Mouse (Mus musculus): Measurements from ENCODE around the gene Csnk1e. TPM values are rescaled to one million over a fixed set of nuclear protein-coding genes. Genes with fewer than 3 reads are reported as not detected.
"Not testable (repeated sequence)": the region's sequence is repeated elsewhere in the genome, so short reads cannot be mapped to it uniquely, and the experiment has no call there.

Gene Csnk1e
- polyA plus RNA-seq, 1 experiment from 2014 or later: 193 TPM

DNA sequence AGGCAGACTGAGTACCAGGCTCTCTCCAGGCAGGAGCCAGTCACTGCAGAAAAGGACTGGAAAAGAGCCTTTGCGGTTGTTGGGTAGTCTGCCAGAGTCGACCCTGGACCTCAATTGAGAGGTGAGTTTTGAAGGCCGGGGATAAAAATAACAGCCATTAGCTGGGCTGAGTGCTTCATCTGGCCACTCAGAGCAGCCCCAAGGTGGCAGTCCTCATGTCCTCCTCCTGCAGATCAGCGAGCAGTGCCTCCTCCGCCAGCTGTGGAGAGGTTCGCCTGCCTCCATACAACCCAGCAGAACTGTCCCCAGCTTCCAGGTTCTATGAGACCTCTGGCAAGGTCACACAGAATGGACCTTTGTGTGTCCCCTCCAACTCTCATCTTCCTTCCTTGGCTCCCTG lies 21.9 kb upstream of the Csnk1e start:
- WGBS: 67% methylated on average over 6 of the region's 6 CpGs
- Histone ChIP-seq H3K9ac (ENCODE audit: low read depth, low read length) (no peak overlapping the region), H3K4me1 (replicated peaks; ENCODE audit: control insufficient read depth, insufficient read depth, low read length) (no peaks in the 10 kb centered on the region), H3K9me3 (ENCODE audit: control insufficient read depth, low read length) (no peaks in the 10 kb centered on the region), H3K27me3 (ENCODE audit: control insufficient read depth, insufficient read depth, low read length) (0 out of 2 replicates have a peak, but pooled peaks cover 2% of the 10 kb centered on the region), H3K36me3 (ENCODE audit: control insufficient read depth, insufficient read depth, low read length) (no peaks in the 10 kb centered on the region), H3K4me2 (replicated peaks; ENCODE audit: low read depth, low read length) (no peak overlapping the region), H3K4me3 (ENCODE audit: low read depth, low read length) (no peak overlapping the region), H3K27ac (ENCODE audit: low read depth, low read length) (no peak overlapping the region)
- DNase-seq (ENCODE audit: low spot score) (no peak), ATAC-seq (ENCODE audit: low FRiP score) (no peak)

DNA sequence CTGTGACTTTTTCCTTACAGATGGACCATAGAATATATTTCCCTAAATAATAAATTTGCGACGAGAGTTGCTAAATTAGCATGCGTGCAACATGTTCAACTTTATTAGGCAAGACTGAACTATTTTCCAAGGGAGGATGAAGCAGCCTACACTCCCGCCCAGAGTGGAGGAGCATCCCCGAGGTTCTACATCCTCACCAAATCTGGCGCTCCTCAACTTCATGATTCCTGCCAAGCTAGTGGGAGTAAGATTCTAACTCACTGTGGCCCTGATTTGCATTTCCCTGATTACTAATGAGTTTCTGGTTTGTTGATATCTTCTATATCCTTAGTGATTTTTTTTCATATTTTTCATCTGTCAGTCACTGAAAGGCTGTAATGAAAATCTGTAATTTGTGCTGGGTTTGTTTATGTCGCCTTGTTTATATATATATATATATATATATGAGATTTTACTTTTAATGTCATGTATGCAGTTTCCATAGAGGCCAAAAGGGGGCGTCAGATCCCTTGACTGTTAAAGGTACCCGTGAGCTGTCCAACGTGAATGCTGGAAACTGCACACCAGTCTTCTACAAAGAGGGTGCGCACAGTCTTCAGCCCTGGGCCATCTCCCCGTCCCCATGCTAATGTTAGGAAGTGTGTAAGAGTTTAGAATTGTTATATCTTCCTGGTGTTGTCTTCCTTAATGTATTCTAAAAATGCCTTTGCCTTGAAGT lies 18.4 kb upstream of the Csnk1e start:
- Histone ChIP-seq H3K4me3 (ENCODE audit: low read depth, low read length) (no peak overlapping the region), H3K27me3 (ENCODE audit: control insufficient read depth, insufficient read depth, low read length) (no peaks in the 10 kb centered on the region), H3K27ac (ENCODE audit: low read depth, low read length) (no peak overlapping the region), H3K9ac (ENCODE audit: low read depth, low read length) (no peak overlapping the region), H3K9me3 (ENCODE audit: control insufficient read depth, low read length) (no peaks in the 10 kb centered on the region), H3K4me1 (replicated peaks; ENCODE audit: control insufficient read depth, insufficient read depth, low read length) (no peaks in the 10 kb centered on the region), H3K4me2 (replicated peaks; ENCODE audit: low read depth, low read length) (no peak overlapping the region), H3K36me3 (ENCODE audit: control insufficient read depth, insufficient read depth, low read length) (no peaks in the 10 kb centered on the region)
- no peak for DNase-seq (ENCODE audit: low spot score)
- no peak for ATAC-seq (ENCODE audit: low FRiP score)
- WGBS: 55% methylated on average over 12 of the region's 12 CpGs

DNA sequence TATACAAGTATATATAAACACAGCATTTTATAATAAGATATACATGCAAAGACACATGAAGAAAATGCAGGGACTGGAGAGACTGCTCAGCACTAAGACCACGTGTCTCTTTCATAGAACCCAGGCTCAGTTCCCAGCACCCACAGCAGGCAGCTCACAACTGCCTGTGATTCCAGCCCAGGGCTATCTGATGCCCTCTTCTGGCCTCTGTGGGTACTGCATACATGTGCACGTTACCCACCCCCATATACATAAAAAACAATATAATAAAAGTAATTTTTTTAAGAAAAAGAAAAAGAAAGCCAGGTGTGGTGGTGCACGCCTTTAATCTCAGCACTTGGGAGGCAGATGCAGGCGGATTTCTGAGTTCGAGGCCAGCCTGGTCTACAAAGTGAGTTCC lies 17.7 kb upstream of the Csnk1e start:
- WGBS: 87% methylated on average over 5 of the region's 5 CpGs
- Histone ChIP-seq H3K4me1 (replicated peaks; ENCODE audit: control insufficient read depth, insufficient read depth, low read length) (no peaks in the 10 kb centered on the region), H3K4me2 (replicated peaks; ENCODE audit: low read depth, low read length) (no peak overlapping the region), H3K4me3 (ENCODE audit: low read depth, low read length) (no peak overlapping the region), H3K27ac (ENCODE audit: low read depth, low read length) (no peak overlapping the region), H3K9ac (ENCODE audit: low read depth, low read length) (no peak overlapping the region), H3K36me3 (ENCODE audit: control insufficient read depth, insufficient read depth, low read length) (no peaks in the 10 kb centered on the region), H3K9me3 (ENCODE audit: control insufficient read depth, low read length) (no peaks in the 10 kb centered on the region), H3K27me3 (ENCODE audit: control insufficient read depth, insufficient read depth, low read length) (no peaks in the 10 kb centered on the region)
- ATAC-seq (ENCODE audit: low FRiP score) (no peak), DNase-seq (ENCODE audit: low spot score) (no peak)

DNA sequence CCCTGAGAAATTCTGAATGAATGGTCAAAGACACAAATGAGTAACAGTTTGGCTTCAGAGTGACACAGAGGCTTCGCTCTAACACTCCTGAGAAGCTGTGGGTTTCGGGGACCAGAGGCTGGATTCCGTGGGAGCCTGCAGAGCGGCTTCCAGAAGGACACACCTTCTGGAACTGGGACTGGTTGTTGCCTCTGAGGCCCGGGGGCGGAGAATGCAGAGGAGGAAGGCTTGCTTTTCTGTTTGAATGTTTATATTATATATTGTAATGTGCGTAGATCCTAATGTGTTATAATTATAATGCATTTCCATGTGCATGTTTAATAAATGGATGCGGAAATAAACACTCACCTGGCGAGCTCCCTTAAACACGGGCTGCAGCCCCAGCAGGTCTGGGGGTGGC lies 15.7 kb upstream of the Csnk1e start:
- H3K4me3 ChIP-seq (ENCODE audit: low read depth, low read length): peak overlapping the region; percentile 6; the same call in 1 of the 2 replicates
- no peak overlapping the region for H3K9ac ChIP-seq (ENCODE audit: low read depth, low read length)
- H3K4me2 ChIP-seq (replicated peaks; ENCODE audit: low read depth, low read length): no peak overlapping the region
- no peaks in the 10 kb centered on the region for H3K4me1 ChIP-seq (replicated peaks; ENCODE audit: control insufficient read depth, insufficient read depth, low read length)
- DNase-seq (ENCODE audit: low spot score) (no peak), ATAC-seq (ENCODE audit: low FRiP score) (no peak)
- H3K36me3 ChIP-seq (ENCODE audit: control insufficient read depth, insufficient read depth, low read length): no peaks in the 10 kb centered on the region
- 52% methylated on average over 10 of the region's 10 CpGs for WGBS
- no peaks in the 10 kb centered on the region for H3K9me3 ChIP-seq (ENCODE audit: control insufficient read depth, low read length)
- H3K27ac ChIP-seq (ENCODE audit: low read depth, low read length): no peak overlapping the region
- no peaks in the 10 kb centered on the region for H3K27me3 ChIP-seq (ENCODE audit: control insufficient read depth, insufficient read depth, low read length)

DNA sequence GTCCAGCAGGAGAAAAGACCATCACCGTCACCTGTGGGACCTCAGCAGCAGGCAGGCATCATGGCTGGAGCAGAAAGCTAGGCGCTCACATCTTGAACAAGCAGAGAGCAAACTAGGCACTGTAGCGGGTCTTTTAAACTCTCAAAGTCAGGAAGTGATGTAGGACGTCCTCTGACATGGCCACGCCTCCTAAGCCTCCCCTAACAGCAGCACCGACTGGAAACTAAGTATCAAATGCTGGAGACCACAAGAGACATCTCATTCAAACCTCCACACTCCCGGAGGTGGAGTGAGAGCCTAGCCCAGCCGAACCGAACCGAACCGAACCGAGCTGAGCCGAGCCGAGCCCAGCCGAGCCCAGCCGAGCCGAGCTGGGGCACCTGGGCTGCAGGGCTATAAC lies 15.2 kb upstream of the Csnk1e start:
- Histone ChIP-seq H3K36me3 (ENCODE audit: control insufficient read depth, insufficient read depth, low read length) (no peaks in the 10 kb centered on the region), H3K9ac (ENCODE audit: low read depth, low read length) (no peak overlapping the region), H3K27ac (ENCODE audit: low read depth, low read length) (no peak overlapping the region), H3K27me3 (ENCODE audit: control insufficient read depth, insufficient read depth, low read length) (no peaks in the 10 kb centered on the region), H3K4me1 (replicated peaks; ENCODE audit: control insufficient read depth, insufficient read depth, low read length) (no peaks in the 10 kb centered on the region), H3K4me3 (ENCODE audit: low read depth, low read length) (peak overlapping the region; percentile 6), H3K4me2 (replicated peaks; ENCODE audit: low read depth, low read length) (peak overlapping the region; percentile 9; the same call in 1 of the 2 replicates), H3K9me3 (ENCODE audit: control insufficient read depth, low read length) (no peaks in the 10 kb centered on the region)
- WGBS: 26% methylated on average over 17 of the region's 17 CpGs
- ATAC-seq (ENCODE audit: low FRiP score) (no peak), DNase-seq (ENCODE audit: low spot score) (peak; percentile 8)

DNA sequence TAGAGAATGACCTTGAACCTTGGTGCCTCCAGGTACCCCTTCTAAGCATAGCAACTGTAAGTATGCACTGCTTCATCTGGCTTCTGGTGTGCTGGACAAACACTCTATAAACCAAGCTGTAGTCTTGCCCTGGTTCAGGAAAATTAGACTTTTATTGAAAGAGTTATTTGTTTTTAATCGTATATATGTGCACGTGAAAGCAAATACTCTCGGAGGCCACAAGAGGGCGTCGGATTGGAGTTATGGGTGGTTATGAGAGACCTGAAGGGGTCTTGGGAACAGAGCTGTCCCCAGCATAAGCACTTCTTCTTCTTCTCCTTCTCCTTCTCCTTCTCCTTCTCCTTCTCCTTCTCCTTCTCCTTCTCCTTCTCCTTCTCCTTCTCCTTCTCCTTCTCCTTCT lies 14.2 kb upstream of the Csnk1e start:
- Histone ChIP-seq H3K9me3 (ENCODE audit: control insufficient read depth, low read length) (no peaks in the 10 kb centered on the region), H3K27ac (ENCODE audit: low read depth, low read length) (no peak overlapping the region), H3K4me1 (replicated peaks; ENCODE audit: control insufficient read depth, insufficient read depth, low read length) (no peaks in the 10 kb centered on the region), H3K4me2 (replicated peaks; ENCODE audit: low read depth, low read length) (no peak overlapping the region), H3K27me3 (ENCODE audit: control insufficient read depth, insufficient read depth, low read length) (no peaks in the 10 kb centered on the region), H3K9ac (ENCODE audit: low read depth, low read length) (no peak overlapping the region), H3K36me3 (ENCODE audit: control insufficient read depth, insufficient read depth, low read length) (no peaks in the 10 kb centered on the region), H3K4me3 (ENCODE audit: low read depth, low read length) (no peak overlapping the region)
- DNase-seq (ENCODE audit: low spot score): no peak
- no peak for ATAC-seq (ENCODE audit: low FRiP score)
- WGBS: 68% methylated on average over 5 of the region's 5 CpGs

DNA sequence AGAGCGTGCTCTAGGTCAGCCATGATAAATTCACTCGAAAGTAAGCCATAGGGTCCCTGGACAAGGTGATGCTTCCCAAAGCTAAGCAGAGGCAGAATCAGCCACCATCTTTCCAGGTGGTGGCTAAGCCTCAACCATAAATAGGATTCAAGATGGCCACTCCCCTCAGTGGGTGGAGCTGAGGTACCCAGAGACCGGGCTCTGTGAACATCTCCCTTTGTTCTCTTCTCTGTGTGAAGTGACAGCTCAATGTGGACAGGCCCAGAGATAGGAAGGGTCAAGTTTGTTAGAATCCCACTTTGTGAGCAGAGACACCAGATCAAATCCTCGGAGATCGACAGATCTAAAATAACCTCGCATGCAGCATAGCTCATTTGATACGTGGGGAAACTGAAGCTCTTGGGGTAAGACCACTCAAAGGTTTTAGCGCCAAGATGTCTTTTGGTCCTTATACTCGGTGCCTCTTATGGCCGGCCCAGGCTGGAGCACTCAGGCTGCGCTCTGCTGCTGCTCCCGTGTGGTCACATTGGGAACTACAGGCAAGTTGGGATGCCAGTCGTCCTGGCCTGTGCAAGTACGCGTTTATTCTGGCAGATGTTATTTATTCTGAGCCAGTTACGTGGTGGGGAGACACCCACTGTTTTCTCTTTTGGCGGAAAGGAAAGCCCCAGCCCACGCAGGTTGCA lies 11.4 kb upstream of the Csnk1e start:
- Histone ChIP-seq H3K9ac (ENCODE audit: low read depth, low read length) (no peak overlapping the region), H3K27ac (ENCODE audit: low read depth, low read length) (no peak overlapping the region), H3K36me3 (ENCODE audit: control insufficient read depth, insufficient read depth, low read length) (no peaks in the 10 kb centered on the region), H3K27me3 (ENCODE audit: control insufficient read depth, insufficient read depth, low read length) (no peaks in the 10 kb centered on the region), H3K4me1 (replicated peaks; ENCODE audit: control insufficient read depth, insufficient read depth, low read length) (no peaks in the 10 kb centered on the region), H3K4me3 (ENCODE audit: low read depth, low read length) (no peak overlapping the region), H3K9me3 (ENCODE audit: control insufficient read depth, low read length) (no peaks in the 10 kb centered on the region), H3K4me2 (replicated peaks; ENCODE audit: low read depth, low read length) (no peak overlapping the region)
- peak; percentile 91 for DNase-seq (ENCODE audit: low spot score)
- 7% methylated on average over 18 of the region's 18 CpGs for WGBS
- ATAC-seq (ENCODE audit: low FRiP score): peak; percentile 75; the same call in 1 of the 2 replicates

DNA sequence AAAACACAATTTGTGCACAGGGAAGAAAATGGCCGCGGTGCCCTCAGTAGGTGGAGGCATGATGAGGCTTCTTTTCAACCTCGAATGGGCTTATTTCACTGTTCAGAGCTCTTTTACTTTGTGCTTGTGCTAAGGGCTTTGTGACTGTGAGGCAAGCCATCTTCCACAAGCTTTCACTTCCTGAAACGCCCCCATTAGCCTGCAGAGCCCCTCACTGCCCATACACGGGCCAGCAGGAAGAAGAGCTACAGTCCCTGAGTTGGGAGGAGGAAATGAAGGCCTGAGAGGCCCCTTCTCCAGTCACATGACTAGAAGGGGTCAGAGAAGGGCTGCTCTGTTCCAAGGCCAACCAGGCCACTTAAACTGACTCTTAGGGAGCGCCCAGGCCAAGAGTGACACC lies 1.2 kb upstream of the Csnk1e start:
- ATAC-seq (ENCODE audit: low FRiP score) (no peak), DNase-seq (ENCODE audit: low spot score) (no peak)
- no peak overlapping the region for H3K27ac ChIP-seq (ENCODE audit: low read depth, low read length)
- no peak overlapping the region for H3K4me3 ChIP-seq (ENCODE audit: low read depth, low read length)
- no peaks in the 10 kb centered on the region for H3K9me3 ChIP-seq (ENCODE audit: control insufficient read depth, low read length)
- no peak overlapping the region for H3K4me2 ChIP-seq (replicated peaks; ENCODE audit: low read depth, low read length)
- no peaks in the 10 kb centered on the region; the same call in 1 of the 2 replicates for H3K27me3 ChIP-seq (ENCODE audit: control insufficient read depth, insufficient read depth, low read length)
- H3K4me1 ChIP-seq (replicated peaks; ENCODE audit: control insufficient read depth, insufficient read depth, low read length): peaks cover 7% of the 10 kb centered on the region; the same call in 1 of the 2 replicates
- H3K9ac ChIP-seq (ENCODE audit: low read depth, low read length): no peak overlapping the region
- no peaks in the 10 kb centered on the region for H3K36me3 ChIP-seq (ENCODE audit: control insufficient read depth, insufficient read depth, low read length)
- WGBS: 76% methylated on average over 6 of the region's 6 CpGs

DNA sequence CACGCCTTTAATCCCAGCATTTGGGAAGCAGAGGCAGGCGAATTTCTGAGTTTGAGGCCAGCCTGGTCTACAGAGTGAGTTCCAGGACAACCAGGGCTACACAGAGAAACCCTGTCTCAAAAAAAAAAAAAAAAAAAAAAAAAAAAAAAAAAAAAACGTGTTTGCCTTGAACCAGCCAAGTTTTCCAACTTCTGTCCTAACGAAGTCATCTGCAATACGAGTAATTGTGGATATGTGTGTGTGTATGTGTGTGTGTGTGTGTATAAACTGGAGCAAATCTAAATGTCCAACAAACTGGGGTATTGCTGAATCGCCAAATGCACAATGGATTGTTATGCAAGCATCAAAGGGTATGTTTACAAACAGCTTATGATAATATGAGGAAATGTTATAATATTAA lies 738 bp upstream of the Csnk1e start:
- not testable (repeated sequence) for H3K27ac ChIP-seq (ENCODE audit: low read depth, low read length); H3K9ac ChIP-seq (ENCODE audit: low read depth, low read length); ATAC-seq (ENCODE audit: low FRiP score); H3K27me3 ChIP-seq (ENCODE audit: control insufficient read depth, insufficient read depth, low read length); H3K4me3 ChIP-seq (ENCODE audit: low read depth, low read length); H3K36me3 ChIP-seq (ENCODE audit: control insufficient read depth, insufficient read depth, low read length); H3K9me3 ChIP-seq (ENCODE audit: control insufficient read depth, low read length); DNase-seq (ENCODE audit: low spot score); H3K4me2 ChIP-seq (replicated peaks; ENCODE audit: low read depth, low read length); H3K4me1 ChIP-seq (replicated peaks; ENCODE audit: control insufficient read depth, insufficient read depth, low read length)
- 52% methylated on average over 6 of the region's 6 CpGs for WGBS

Data from hindbrain, embryonic 11.5 days (tissue).